Mouse (Mus musculus) bone marrow macrophage, adult 2 months (primary cell): ENCODE results near the gene Gm17087.

ENCODE experiments used
- CTCF ChIP-seq: IDR thresholded peaks from 2 replicates; pipeline ENCODE4 v1.5.1; 2012; ENCODE audit warnings: low read depth, mild to moderate bottlenecking, low read length, moderate library complexity
- POLR2A ChIP-seq: IDR thresholded peaks from 2 replicates; pipeline ENCODE4 v1.6.1; 2012; ENCODE audit warnings: mild to moderate bottlenecking, low read depth, low read length, borderline replicate concordance

DNA sequence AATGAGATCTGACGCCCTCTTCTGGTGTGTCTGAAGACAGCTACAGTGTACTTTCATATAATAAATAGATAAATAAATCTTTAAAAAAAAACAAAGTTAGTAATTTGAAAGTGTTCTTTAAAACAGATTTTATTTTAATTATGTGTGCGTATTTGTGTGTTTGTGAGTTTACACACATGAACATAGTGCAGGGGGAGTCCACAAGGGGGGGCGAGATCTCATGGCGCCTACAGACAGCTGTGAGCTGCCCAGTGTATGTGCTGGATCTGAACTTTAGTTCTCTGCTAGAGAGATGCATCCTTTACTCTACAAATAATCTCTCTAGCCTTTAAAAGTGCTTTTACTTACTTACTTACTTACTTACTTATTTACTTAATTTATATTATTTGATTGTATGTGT, 18.0 kb downstream of the Gm17087 start:
- TF ChIP-seq POLR2A (no peak), CTCF (no peak)
